Mouse (Mus musculus) B cell, adult 2 months (primary cell): ENCODE results near the gene Gm7075.
"Not testable (repeated sequence)": the region's sequence is repeated elsewhere in the genome, so short reads cannot be mapped to it uniquely, and the experiment has no call there.

Experiments
- DNase-seq, 2 experiments: peaks; one replicate each; pipeline ENCODE4 v3.0.0; 2022

Gm7075 gene

DNA sequence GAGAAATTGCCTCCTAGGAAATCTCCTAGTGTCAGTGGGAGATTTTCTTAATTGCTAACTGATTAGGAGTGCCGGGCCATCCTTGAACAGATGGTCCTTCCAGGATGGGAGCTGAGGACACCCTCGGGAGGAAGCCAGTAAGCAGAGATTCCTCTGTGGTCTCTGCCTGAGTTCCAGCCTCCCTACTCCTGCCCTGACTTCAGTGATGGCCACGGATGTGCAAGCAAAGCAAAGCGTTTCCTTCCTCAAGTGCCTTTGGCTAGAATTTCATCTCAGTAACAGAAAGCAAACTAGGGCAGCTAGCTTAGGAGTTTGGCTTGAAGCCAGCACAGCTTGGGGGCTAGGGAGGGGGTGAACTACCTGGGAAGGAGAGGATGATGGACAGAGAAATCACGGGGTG is 4.5 kb downstream of the Gm7075 start:
- DNase-seq, result no peak

DNA sequence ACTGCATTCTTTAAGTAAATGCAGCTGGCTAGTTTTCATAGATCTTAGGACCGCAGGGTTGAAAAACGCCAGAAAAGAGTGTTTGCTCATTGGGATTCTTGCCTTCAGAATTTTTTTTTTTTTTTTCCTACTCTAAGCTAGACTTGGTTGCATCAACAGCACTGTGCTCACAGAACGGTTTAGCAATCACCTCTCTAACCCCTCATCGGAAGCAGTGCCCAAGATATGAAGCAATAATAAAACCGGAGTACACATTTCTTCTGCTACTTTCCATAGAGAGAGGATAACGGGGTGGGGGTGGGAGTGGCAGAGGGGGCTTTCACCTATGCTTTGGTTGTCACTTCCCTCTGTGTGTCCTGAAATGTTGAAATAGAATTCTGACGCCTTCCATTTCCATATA is 5.7 kb downstream of the Gm7075 start:
- no peak for DNase-seq

DNA sequence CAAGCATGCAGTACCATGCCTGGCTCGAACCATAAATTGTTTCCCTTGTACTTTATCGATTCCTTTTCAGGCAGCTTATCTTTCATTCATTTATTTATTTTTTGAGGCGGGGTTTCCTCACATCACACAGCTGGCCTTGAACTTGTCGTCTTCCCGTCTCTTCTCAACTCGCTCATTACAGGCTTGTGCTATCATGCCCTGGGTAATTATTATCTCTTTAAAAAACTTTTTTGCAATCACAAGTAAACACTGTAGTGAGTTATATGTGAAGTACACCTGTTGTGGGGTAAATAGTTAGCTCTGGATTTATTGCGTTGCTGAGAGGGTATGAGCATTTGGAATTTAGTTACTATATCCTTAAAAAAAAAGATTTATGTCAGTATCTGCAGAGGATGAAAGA is 6.3 kb downstream of the Gm7075 start:
- no peak for DNase-seq

DNA sequence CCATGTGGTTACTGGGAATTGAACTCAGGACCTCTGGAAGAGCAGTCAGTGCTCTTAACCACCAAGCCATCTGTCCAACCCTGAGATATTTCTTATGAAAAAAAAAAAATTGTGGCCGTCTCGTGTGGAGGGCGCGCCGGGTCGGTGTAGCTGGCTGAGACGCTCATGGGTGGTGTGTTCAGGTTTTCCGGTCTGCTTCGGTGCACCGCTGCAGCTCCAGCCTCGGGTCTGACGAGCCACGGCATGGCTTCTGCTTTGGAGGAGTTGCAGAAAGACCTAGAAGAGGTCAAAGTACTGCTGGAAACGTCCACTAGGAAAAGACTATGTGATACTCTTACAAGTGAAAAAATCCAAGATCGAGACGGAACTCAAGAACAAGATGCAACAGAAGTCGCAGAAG is 8.8 kb downstream of the Gm7075 start:
- no peak for DNase-seq

DNA sequence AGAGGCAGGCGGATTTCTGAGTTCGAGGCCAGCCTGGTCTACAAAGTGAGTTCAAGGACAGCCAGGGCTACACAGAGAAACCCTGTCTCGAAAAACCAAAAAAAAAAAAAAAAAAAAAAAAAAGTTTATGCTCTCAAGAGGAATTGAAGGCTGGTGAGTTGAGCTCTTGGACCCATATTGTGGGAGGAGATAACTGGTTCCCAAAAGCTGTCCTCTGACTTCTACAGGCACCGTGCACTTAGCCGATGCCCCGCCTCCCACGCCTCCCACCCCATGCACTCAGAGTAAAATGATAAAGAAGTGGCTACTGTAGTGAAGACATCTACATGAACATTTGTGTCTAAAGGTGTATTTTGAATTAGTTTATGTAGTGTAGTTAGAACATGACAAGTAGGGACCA is 9.9 kb downstream of the Gm7075 start:
- not testable (repeated sequence) for DNase-seq

DNA sequence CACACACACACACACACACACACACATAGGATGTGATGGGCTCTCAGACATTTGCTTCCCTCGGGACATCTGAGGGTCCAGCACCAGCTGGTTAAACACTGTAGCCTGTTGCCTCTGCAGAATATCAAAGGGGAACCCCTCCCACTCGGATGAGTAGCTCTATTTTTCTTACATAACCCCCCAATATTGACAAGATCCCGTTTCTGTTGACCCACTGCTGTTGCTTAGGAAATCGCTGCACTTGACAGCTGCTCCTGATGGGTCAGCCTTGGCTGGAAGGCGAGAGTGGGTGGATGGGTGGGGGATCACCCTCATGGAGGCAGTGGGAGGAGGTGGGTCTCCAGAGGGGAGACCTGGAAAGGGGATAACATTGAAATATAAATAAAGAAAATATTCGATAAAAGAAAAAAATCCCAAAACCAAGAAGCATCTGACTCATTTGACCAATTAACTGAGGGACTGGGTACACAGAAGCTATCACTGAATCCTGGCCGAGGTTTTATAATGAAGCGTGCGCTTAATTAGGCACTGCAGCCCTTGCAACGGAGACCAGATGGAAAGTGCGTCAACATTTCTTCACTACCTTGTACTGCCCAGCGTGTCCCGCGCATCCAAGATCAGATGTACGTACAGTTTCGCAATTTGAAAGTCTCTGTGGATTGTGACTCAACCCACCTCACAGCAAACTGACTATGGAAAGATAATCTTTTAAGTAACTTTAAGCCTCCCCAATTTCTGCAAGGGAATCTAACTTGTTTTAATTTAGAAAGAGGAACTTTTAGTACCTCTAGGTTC is 11.2 kb downstream of the Gm7075 start:
- DNase-seq, result no peak

DNA sequence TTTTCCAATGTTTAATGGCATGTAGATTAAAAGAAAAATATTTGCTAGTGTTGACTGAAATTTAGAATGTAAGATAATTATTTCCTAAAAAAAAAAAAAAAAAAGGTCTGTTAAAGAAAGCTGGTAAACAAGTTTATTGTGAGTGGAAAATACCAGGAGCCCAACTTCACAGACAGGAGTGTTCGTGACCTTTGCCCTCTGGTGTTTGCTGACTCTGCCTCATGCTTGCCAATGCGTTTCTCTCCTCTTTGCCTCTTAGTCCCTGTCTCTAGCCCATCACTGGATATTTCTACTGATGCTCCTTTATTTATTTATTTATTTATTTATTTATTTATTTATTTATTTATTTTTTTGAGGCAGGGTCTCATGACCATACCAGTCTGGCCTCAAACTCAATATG is 18.0 kb downstream of the Gm7075 start:
- DNase-seq, result no peak

DNA sequence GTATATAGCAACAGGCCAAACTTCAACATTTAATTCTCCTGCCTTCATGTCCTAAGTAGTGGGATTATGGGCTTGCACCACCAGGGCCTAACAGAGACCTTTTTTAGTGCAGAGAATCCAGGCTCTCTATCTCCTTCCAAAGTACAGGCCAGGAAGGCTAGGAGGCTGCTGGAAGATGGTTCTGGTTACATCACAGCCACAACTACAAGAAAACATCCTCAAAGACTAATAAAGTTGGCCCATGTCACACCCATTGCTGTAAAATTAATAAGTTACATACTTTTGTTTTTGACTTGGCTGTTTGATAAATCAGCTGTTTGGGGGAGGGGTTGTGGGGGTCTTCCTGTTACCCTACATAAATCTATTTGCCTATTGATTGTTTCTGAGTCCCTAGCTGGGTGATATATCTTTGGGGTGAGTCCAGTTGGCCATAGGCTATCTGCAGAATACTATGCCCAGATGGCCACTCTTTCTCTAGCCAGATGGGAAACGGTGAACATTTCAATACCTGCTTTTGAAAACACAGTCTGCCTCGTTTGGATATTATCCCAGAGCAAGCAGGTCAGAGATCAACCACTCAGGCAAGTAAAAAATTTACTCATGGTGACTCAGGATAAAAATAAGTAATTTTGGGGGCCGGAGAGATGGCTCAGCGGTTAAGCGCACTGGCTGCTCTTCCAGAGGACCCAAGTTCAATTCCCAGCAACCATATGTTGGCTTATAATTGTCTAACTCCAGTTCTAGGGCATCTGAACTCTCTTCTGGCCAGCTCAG is 18.7 kb downstream of the Gm7075 start:
- DNase-seq, result no peak

DNA sequence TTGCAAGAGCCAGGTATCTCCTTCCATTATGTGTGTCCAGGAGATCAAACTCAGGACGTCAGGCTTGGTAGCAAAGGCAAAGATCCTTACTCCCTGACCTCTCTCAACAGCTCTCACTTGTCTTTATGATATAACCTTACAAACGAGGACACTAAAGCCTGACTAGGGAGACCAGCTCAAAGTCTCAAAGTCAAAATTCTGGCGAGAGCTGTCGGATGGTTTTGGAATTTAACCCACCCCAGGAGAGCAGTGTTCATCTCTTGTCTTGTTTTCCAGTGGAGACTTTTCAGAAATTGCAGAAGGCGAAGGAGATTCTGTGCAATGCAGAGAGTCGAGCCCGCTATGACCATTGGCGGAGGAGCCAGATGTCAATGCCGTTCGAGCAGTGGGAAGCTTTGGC is 24.6 kb downstream of the Gm7075 start:
- no peak for DNase-seq

DNA sequence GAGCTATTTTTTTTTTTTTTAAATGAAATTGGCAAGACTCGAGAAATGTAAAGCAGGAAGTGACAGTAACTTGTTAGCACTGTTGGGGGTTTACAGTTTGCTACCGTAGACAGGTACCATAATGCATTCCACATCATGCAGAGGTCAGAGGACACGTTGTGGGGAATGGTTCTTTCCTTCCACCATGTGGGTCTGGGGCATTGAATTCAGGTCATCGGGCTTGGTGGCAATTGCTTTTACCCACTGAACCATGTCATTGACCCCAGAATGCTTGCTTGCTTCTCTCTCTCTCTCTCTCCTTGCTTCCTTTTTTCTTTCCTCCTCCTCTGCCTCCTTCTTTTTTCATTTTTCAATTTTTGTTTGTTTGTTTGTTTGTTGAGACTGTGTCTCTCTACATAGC is 32.6 kb downstream of the Gm7075 start:
- no peak for DNase-seq

DNA sequence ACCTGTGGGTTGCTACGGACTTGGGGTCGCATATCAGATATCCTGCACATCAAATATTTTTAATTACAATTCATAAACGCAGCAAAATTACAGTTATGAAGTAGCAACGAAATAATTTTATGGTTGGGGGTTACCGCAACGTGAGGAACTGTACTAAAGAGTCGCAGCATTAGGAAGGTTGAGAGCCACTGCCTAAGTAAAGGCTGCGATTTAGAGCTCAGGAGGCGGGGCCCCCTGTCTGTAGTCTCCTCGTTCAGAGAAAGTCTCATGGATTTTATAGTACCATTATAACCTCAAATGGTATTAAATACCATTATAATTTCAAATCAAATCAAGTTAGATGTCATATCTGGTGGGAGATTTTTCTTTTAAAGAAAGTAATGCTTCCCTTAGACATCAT is 34.6 kb downstream of the Gm7075 start:
- no peak for DNase-seq

DNA sequence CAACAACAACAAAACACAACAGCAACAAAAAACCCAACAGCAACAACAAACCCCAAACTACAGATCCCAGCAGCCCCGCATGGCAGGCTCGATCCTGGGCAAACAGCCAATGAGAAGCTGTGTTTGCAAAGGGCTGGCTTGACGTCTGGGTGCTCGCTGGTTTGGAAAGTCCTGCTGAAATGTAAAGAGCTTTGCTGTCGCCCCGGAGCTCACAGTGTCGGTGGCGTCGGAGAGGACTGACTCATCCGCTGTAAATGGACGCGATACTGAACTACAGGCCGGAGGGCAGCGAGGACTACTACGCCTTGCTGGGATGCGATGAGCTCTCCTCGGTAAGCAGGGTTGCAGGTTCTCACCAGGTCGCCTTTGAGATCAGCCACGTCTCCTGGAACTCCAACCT is 35.1 kb downstream of the Gm7075 start:
- DNase-seq, result peak; percentile 66 to 70

DNA sequence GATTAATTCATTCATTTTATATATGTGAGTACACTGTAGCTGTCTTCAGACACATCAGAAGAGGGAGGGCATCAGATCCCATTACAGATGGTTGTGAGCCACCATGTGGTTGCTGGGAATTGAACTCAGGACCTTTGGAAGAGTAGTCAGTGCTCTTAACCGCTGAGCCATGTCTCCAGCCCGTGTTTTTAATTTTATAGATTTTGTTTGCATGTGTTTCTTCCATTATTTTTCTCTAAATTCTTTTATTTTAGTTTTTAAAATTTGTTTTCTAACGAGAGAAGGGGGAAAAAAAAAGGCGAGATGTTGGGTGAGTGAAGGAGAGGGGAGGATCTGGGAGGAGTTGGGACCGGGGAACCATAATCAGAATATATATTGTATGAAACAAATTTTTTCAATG is 35.7 kb downstream of the Gm7075 start:
- DNase-seq, result not testable (repeated sequence)

DNA sequence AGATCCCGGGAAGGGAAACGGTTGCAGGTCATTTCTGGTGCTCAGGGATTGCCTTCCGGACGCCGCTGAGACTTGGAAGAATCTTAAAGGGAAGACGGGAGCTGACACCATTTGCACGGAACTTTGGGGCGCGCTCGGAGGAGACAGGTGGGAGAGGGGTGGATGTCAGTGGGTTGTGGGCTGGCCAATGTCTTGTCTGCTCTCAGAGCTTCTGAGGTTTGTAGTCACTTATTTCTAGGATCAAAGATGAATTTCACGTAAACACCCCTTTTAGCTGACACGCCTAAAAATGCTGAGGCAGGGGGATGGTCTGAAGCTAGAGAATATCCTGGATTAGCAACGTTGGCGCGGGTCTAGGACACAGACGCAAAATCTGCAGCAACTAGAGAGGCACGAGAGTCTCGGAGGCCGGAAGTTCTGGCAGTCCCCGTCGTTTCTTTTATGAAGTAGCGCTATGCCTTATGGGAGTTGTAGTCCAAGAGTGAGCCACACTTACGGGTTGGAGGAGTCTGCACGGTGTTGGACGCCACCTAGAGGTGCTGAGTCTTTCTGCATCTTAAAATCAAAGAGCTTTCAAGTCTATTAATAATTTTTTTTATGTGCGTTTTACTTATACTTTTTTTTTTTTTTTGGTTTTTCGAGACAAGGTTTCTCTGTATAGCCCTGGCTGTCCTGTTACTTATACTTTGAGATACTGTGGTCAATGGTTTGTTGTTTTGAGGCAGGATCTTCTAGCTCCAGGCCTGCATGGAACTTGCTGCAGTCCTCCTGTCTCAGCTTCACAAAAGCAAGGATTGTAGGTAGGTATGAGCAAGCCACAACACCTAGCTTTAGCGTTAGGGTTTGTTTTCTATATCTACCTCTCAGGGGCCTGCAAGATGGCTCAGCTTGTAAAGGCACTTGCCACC is 39.0 kb downstream of the Gm7075 start, which contains the start of gene Dnajc12:
TSS of gene Dnajc12 (plus strand) at position 72 of the 908 bp plus-strand sequence.
- DNase-seq, result peak; percentile 81 to 87

DNA sequence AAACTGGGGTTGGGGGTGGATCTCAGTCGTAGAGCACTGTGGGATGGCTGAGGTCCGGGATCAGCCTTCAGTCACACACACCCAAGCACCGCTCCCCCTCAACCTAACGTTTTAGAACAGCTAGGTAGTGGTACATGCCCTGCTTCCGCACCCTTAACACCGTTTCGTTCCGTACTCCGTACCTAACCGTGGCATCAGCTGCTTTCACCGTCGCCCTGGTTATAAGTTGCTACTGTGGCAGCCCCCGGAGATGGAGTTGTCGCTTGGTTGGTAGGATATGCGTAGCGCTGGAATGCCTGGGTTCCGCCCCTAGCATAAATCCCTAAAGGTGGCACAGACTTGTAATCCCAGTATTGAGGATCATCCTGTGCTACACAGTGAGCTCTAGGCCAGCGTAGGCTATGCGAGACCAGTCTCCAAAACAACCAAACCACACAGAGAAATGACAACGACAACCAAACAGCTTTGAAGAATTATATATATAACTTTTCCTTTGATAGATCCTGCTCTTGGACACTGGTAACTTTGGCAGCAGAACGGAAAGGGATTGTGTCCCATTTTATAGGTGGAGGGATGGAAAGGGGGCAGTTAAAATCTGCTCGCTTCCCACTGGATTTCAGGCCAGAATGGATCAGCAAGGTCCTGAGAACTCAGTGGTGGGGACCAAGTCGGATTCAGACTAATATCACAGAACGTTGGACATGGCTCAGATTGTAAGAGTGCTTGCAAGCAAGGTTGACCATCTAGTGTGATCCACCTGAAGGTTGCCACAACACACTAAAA is 39.9 kb downstream of the Gm7075 start, which contains the start of gene Sirt1:
TSS of gene Sirt1 (minus strand) at position 207 of the 783 bp plus-strand sequence.
- peak; percentile 31 to 40 for DNase-seq

DNA sequence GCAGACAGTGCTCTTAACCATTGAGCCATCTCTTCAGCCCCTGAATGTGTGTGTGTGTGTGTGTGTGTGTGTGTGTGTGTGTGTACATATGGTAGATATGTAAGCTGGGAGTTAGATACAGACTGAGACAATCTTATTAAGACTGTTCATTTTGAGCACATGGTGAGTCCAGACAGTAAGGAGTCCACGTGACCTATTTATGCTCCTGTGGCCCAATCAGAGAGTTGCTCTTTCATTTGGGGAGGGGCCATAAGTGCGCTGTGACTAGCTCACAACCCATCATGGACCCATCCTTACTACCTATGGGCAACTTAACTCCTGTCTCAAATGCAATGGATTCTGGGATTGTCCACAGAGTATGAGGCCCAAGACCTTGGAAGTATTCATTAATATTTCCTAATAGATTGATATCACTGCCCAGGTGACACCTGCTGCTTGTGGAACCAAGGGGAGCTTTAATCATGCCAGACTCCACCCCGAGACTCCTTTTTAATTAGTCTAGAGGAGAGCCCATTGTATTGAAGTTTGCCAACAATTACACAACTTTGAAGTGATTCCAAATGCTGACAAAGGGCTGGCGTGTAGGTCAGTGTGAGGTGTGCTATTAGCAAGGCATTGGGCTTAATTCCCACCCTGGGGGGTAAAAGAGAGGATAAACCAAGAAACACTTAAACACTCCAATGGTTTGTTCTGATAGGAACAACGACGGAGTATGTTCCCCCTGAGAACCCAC is 42.5 kb downstream of the Gm7075 start:
- no peak for DNase-seq

DNA sequence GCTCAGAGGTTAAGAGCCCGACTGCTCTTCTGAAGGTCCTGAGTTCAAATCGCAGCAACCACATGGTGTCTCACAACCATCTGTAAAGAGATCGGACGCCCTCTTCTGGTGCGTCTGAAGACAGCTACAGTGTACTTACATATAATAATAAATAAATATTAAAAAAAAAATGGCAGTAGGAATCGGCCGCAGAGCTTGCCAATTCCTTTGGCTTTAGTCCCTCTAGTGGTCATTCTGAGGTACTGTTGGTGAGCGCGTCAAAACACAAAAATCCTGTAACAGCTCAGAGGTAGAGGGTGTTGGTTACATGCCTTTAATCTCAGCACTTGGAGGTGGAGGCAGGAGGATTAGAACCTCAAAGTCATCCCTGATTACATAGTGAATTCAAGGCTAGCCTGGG is 44.1 kb downstream of the Gm7075 start:
- DNase-seq, result peak; percentile 70 to 74

DNA sequence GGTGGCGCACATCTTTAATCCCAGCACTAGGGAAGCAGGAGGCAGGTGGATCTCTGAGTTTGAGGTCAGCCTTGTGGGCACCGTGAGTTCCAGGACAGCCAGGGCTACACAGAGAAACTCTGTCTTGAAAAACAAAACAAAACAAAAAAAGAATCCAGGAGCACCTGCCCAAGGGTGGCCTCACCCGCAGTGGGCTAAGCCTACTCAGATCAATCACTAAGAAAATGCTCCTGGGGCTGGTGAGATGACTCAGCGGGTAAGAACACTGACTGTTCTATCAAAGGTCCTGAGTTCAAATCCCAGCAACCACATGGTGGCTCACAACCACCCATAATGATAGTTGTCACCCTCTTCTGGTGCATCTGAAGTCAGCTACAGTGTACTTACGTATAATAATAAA is 45.3 kb downstream of the Gm7075 start:
- DNase-seq, result no peak
